Mouse (Mus musculus): ENCODE measurements around the gene Acbd4.

The Acbd4 gene

DNA sequence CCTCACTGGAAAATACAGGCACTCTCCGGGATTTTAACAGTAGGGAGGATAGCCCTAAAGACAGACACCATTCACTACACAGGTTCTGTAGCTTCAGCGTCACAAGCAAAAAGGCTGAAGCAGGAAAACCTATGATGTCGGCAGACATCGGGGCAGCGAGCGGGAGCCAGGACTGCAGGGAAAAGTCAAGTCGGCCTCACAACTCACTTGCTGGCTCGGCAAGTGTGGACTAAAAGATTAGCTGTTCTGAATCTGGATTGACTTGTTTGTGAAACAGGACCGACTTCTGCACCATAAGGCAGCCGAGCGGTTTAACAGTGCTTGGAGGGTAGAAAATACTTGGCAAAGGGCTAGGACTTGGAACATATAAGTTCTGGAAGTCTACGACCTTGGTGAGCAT, 11.5 kb downstream of the Acbd4 start:
- peak in 1 of 2 experiments; percentile 37 for DNase-seq (ENCODE audit: inconsistent age in 2 of 2, low spot score in 1 of 2)

DNA sequence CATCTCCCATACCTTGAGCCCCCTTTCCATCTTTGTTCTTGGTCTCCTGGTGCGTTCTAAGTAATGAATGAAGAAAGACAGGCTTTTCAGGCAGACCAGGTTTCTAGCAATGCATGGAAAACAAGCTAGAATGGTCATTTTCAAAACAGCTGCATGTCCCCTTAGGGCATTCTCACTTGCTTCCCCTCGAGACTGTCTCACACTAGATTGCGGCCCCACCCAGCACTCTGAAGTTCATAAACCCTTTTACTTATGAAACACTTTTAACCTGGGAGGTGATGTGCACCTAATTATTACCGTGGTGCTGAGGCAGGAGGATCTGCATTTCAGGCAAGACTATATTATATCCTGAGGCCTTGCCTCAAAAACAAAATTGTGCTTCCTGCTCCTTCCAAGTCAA, 12.3 kb downstream of the Acbd4 start:
- peak in 1 of 2 experiments; percentile 55 for DNase-seq (ENCODE audit: inconsistent age in 2 of 2, low spot score in 1 of 2)

- peak in 1 of 2 experiments; percentile 37 for DNase-seq (ENCODE audit: inconsistent age in 2 of 2, low spot score in 1 of 2)
These were observed 12.9 kb downstream of the Acbd4 start for GRCm38 (mm10) chr11:103114270-103114943.

DNA sequence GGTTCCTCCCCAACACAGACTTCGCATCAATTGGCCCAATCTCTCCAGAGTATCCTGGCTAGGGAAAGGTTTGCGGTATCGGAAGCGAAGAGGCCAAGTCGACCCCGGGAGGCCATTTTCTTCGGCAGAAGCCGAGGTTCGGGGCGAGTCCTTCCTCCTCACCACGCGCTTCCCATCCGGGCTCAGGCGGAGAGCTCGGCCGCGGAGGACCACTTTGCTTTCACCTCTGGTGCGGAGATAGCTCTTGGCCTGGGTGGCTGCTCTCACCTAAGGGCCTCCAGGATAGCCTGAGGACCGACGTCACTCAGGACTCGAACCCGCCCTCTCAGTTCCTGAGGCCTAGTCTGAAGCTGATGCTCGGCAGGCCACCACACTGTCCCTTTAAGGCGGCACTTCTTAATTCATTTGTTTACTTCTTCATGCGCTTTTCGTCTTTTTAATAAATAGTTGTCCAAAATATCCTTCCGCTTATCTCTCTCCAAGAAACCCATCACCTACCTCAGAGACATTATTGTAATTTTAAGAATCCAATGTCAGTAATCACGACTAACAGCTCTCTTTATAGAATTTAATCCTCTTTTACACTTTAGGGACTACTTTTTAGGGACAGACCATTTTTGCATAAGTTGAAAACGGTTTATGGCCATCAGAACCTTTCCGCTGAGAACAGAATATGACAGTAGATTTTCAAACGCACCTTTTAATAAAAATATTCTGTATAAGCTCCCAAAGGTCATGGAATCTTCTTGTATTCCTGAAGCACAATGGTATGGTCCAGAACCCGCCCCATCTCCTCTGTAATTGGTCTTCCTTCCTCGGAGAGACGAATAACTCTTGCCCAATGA, 13.9 kb downstream of the Acbd4 start:
- DNase-seq (ENCODE audit: inconsistent age in 2 of 2, low spot score in 1 of 2): peak; percentile 90 to 96

DNA sequence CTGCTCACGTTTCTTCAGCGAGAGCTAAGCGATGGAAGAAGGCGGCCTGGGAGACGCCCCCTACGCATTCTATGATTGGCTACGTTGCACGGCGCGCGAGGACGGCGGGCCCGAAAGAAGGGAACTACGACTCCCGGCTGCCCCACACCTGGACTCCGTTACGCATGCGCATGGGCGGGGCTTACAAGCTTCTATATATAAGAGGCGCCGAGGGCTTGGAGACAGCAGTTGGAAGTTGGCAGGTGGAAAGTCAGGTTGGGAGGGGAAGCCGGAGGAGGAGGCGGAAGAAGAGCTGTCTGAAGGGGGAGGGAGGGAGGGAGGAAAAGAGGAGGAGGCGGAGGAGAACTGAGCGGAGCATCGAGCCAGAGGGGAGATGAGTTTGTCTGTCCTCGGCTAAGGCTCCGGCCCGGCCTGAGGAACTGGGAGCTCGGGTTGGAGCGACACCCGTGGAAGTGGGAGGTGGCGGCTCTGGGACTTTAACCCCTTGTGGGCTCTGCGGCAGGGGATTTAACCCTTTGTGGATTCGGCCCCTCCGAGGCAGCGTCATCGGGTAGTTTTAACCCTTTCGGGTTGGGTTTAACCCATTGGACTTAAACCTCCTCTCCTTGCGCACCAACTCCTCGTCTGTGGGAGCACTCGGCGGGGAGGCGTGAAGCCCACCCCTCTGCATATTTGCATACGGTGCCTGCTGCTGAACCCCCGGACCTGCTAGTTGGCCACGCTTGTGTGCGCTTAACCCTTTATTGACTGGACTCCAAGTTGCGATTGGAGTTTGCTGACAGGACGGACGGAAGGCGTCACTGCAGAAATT, 14.7 kb downstream of the Acbd4 start, which contains the start of gene Hexim1:
Gene Hexim1, plus strand, starts transcription at position 224 of the 811 bp plus-strand sequence.
- DNase-seq (ENCODE audit: inconsistent age in 2 of 2, low spot score in 1 of 2): peak; percentile 100

DNA sequence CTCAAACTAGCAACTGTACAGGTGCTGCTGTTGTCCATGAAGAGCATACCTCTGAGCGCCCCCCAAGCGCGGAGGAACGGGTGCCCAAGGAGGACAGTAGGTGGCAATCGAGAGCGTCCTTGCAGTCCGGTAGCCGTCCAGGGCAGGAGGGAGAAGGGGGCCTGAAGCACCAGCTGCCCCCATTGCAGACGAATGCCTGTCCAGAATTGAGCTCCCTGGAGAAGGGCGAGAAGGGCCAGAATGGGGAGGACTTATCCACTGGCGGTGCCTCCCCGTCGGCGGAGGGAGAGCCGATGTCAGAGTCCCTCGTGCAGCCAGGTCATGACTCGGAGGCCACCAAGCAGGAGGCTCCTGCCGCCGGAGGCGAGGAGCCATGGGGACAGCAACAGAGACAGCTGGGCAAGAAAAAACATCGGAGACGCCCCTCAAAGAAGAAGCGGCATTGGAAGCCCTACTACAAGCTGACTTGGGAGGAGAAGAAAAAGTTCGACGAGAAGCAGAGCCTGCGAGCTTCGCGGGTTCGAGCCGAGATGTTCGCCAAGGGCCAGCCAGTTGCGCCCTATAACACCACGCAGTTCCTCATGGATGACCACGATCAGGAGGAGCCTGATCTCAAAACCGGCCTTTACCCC, 15.6 kb downstream of the Acbd4 start:
- DNase-seq (ENCODE audit: inconsistent age in 2 of 2, low spot score in 1 of 2): peak; percentile 86 to 95

- peak in 1 of 2 experiments; percentile 59 for DNase-seq (ENCODE audit: inconsistent age in 2 of 2, low spot score in 1 of 2)
These were observed 16.1 kb downstream of the Acbd4 start for GRCm38 (mm10) chr11:103117591-103118009.

- DNase-seq (ENCODE audit: inconsistent age in 2 of 2, low spot score in 1 of 2): peak in 1 of 2 experiments; percentile 54
These were observed 17.4 kb downstream of the Acbd4 start for GRCm38 (mm10) chr11:103118866-103119265.

DNA sequence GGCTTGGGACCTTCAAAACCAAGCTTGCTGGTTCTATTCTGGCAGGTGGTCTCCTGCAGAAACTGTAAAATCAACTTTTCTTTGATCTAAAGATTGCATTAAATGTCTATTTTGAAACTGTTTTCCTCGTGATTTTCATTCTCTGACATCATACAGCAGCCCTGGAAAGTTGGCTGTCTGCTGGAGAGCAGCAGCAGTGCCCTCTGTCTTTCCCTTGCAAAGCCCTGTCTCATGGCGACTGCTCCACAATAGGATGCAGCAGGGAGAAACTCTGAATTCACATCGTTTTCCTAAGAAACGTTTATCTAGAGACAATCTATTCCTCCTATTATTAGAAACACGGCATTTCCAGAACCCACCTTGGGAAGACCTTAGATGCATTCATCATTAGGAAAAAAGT, 18.1 kb downstream of the Acbd4 start:
- peak; percentile 24 to 70 for DNase-seq (ENCODE audit: inconsistent age in 2 of 2, low spot score in 1 of 2)

DNA sequence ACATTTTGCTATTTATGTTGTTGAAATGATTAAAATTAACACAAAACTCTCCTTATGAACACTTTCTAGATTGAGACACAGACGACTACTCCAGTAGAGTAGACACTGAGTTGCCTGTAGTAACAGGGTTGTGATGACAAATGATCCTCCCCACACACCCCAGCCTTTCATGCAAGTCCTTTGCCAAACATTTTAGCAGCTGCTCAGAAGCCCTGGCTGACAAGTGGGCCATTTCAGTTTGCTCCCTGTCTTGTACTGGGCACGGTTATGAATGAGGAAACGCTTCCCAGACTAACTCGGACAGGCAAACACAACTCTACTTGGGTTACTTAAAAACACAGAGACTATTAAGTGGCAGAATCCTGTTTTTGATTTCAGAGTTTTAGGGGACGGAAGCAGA, 18.8 kb downstream of the Acbd4 start:
- DNase-seq (ENCODE audit: inconsistent age in 2 of 2, low spot score in 1 of 2): peak in 1 of 2 experiments; percentile 51

- peak; percentile 82 to 94 for DNase-seq (ENCODE audit: inconsistent age in 2 of 2, low spot score in 1 of 2)
These were observed 30.5 kb downstream of the Acbd4 start, which contains the start of gene Hexim2 for GRCm38 (mm10) chr11:103131701-103132575. TSS of gene Hexim2 (plus strand) at chr11:103132429.

DNA sequence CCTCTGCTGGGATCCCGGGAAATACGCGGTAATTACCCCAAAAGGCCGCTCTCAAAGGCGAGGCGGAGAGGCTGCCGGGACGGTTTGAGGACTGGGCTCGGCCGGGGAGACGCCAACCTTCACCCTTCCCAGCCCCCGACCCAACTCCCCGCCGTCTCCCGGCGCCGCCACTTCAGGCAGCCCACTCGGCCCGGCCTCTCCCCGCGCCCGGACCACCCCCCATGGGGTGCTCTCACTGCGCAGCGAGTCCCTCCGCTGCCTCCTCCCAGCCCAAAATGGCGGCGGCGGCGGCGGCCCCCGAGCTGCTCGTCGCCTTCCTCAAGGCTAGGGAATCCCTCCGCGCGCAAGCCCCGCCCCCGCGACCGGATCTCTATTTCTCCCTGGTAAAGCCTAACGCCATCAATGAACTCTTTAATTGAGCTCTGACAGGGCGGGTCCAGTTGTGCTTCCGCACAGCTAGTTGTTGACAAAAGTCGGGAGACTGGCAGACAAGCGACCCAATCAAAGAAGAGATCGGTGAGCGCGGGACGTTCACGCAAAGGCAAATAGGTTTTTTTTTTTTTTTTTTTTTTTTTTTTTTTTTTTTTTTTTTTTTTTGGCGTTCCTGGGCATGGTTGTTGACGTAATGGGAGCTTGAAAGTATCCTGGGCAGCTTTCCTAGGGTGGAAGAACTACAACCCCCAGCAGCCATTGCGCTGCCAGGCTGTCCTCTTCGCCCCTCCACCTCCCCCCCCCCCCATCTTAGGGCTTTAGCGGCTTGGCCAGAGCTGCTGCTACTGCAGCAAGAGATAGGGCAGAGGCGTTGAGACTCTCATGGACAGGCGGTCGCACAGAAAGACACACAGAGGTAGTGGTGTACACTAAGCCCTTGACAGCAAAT, 31.3 kb downstream of the Acbd4 start:
- peak; percentile 99 to 100 for DNase-seq (ENCODE audit: inconsistent age in 2 of 2, low spot score in 1 of 2)

GRCm38 (mm10) chr11:103133456-103134185, 32.1 kb downstream of the Acbd4 start:
- DNase-seq (ENCODE audit: inconsistent age in 2 of 2, low spot score in 1 of 2): peak in 1 of 2 experiments; percentile 75

DNA sequence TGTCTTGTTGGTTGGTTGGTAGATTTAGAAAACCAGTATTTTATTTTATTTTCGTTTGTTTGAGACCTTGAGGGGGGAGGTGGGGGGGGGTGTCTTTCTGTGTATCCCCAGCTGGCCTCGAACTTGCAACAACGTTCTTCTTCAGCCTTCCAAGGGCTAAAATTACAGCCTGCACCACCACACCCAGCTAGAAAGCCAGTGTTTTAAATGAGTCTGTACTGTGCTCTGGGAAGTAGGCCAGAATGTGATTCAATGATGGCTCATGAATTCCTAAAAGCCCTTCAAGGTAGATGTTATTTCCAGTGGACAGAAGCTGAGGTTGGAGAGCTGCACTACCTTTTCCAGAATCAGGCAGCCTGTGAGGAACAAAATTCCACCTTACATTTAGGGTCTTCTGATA, 32.7 kb downstream of the Acbd4 start:
- DNase-seq (ENCODE audit: inconsistent age in 2 of 2, low spot score in 1 of 2): peak; percentile 77 to 91

DNA sequence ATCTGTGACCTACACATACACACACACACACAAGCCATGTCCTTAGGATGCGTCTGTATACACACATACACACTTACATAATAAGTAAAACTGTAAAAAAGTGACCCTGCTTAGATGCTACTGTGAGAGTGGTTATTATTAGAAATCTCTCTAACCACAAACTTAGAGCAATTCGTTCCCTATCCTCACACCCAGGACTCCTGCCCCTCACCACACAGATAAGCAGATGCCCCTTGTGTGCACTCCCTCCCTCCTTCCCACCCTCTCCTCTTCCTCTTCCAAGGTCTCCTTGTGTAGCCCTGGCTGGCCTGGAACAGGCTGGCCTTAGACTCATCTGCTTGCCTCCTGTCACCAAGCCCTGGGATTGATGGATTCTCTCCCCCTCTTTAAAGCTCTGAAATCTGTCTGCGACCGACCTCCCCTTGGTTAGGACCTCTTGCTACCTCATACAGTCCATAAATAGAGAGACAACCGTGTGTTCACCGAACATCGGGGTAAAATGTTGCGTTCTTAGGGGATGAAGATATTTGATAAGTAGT, 34.6 kb downstream of the Acbd4 start:
- DNase-seq (ENCODE audit: inconsistent age in 2 of 2, low spot score in 1 of 2): peak in 1 of 2 experiments; percentile 53

DNA sequence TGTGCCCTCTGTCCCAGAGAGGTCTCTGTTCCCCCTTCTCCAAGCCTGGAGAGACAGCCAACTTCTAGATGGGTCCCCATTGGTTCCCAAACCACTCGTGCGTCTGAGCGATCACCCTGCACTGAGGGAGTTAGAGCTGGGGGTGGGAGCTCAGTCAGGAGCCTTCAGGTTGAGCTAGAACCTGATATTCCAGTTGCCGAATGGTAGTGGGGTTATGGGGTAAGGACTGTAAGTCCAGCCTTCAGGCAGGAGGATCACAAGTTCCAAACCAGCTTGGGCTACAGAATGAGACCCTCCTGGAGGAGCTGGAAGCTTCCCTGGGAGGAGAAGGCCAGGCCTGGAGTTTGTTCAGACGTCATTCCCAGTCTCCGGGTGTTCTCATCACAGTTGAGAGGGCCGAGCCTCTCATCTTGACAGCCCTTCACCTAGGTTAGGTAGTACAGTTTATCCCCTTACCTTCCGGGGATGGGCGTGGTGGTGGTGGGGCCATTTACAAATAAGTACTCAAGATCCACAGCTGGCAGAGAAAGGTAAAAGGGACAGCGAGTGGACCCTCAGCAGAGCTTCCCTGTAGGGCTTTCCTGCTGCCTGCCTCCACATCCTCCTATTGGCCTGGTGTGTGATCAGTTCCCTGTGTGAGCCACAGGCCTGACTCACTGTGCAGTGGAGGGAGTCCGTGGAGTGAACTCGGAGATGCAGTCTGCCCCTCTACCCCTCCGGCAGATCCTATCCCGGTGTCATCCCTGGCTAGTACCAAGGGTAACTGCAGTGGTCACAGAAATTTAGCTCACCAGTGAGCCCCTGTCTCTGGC, 38.7 kb downstream of the Acbd4 start:
- DNase-seq (ENCODE audit: inconsistent age in 2 of 2, low spot score in 1 of 2): peak in 1 of 2 experiments; percentile 54

DNA sequence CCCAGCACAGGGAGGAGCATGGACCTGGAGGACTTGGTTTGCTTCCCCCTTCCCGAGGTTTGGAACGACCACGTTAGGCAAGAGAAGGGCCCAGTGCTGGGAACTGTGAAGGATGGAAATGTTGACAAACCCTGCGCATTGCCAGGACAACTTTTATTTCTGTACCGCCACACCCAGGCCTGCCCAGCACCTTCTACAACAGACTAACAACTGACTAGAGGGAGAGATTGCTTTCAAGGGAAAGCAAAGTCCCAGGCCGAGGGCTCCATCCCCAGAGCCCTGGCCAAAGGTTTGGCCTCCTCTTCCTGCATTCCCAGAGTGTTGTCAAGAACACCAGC, 39.2 kb downstream of the Acbd4 start:
- DNase-seq (ENCODE audit: inconsistent age in 2 of 2, low spot score in 1 of 2): peak in 1 of 2 experiments; percentile 53

All from adrenal gland, adult (tissue).